Mouse (Mus musculus): Measurements from ENCODE around the gene Mrps23.

GRCm38 (mm10) chr11:88248636-88249035, 44.4 kb downstream of the Mrps23 start:
- no peak for TF ChIP-seq CTCF (IDR thresholded peaks at IDR 0.05; ENCODE audit: control insufficient read depth, insufficient read depth, low read length)
- TF ChIP-seq POLR2A (IDR thresholded peaks at IDR 0.05; ENCODE audit: borderline replicate concordance, control insufficient read depth, low read depth, low read length), result no peak

Measured in bone marrow, adult 2 months (tissue).